Mouse (Mus musculus) heart, postnatal 10 days (tissue): ENCODE results near the gene Trafd1. TPM values are rescaled to one million over a fixed set of nuclear protein-coding genes. Genes with fewer than 3 reads are reported as not detected.
A peak's percentile ranks its signal among the peaks of the same experiment; 100 is the strongest.
"Not testable (repeated sequence)": the region's sequence is repeated elsewhere in the genome, so short reads cannot be mapped to it uniquely, and the experiment has no call there.

ENCODE experiments used
- DNase-seq, 2 experiments: peaks; one replicate each; pipeline ENCODE4 v3.0.0; 2021
- intact Hi-C: fragments of 180-260 bp; cut with DNase I; formaldehyde crosslinking; loops from one replicate; pipeline ENCODE4 v1.15.1; 2025
- total RNA-seq, 2 experiments: library from RNA; stranded (reverse); gene quantifications; 2 replicates each; pipeline ENCODE4 v1.2.3; 2021

Gene Trafd1
- total RNA-seq, 2 experiments from 2014 or later: 59.0 to 59.5 TPM

- intact Hi-C loops: no loop called here
- DNase-seq: no peak
Observed at GRCm38 (mm10) chr5:121335426-121335825, 50.0 kb downstream of the Trafd1 start.

GRCm38 (mm10) chr5:121334454-121334853 lies 51.0 kb downstream of the Trafd1 start:
- DNase-seq: no peak
- intact Hi-C loops: no loop called here

DNA sequence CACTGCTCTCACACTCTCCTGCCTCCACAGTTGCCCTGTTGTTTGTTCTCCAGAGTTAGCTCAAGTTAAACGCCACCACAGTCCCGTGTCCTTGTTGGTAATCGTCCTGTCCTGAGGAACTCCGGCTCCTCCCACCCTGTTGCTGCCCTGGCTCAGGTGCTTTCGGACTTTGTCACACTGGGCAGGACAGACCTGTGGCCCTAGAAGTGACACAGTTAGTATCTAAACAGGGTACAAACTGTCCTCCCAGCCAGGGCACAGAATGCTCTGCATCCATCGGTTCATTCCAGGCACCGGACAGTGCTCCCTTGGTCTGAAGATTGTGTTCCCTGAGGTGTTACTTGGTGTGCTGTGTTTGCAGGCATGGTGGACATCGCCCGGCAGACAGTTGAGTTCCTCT lies 51.5 kb downstream of the Trafd1 start:
- no peak for DNase-seq
- intact Hi-C loops: no loop called here

GRCm38 (mm10) chr5:121331731-121332130 lies 53.7 kb downstream of the Trafd1 start:
- intact Hi-C loops: no loop called here
- no peak for DNase-seq

DNA sequence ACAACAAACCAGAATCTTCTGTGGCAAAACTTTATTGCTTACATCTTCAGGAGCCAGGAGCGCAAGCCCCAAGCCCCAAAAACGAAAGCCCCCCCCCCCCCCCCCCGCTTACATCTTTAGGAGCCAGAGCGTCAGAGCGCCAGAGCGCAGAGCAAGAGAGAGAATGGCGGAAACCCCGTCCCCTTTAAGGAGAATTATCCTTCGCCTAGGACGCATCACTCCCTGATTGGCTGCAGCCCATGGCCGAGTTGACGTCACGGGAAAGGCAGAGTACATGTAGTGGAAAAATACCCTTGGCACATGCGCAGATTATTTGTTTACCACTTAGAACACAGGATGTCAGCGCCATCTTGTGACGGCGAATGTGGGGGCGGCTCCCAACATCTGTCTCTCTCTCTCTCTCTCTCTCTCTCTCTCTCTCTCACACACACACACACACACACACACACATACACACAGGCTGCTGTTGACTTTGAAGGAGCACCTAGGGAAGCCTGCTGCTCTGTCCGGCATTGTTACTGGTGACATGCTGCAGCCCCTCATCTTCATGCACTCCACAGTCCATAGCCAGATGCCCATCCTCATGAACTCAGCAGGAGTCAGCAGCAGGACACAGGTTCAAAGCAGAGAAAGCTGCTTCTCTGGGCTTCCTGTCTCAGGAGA lies 55.1 kb downstream of the Trafd1 start:
- intact Hi-C loops, DNase-seq: not testable (repeated sequence)

- intact Hi-C loops: no loop called here
- peak; percentile 27 to 31 for DNase-seq
Observed at GRCm38 (mm10) chr5:121329333-121330058, 55.9 kb downstream of the Trafd1 start.

- intact Hi-C loops: no loop called here
Observed at GRCm38 (mm10) chr5:121326079-121326805, 59.2 kb downstream of the Trafd1 start.

More at GRCm38 (mm10) chr5:121326079-121326805, 59.2 kb downstream of the Trafd1 start:
- no peak for DNase-seq

Other genes starting within 250 kb of the Trafd1 start
- 100 to 1,000 TPM; 102 to 158 TPM for gene Ptpn11, start 194.2 kb downstream of the Trafd1 start, total RNA-seq
- gene Rpl6, start 181.2 kb downstream of the Trafd1 start, total RNA-seq: 100 to 1,000 TPM; 729 to 779 TPM
- gene Hectd4, start 165.4 kb downstream of the Trafd1 start, total RNA-seq: 10 to 100 TPM; 24.0 to 24.4 TPM
- gene Naa25, start 12.3 kb upstream of the Trafd1 start, total RNA-seq: 10 to 100 TPM; 22.1 to 23.5 TPM
- gene Tmem116, start 66.3 kb upstream of the Trafd1 start, total RNA-seq: 1 to 10 TPM; 5.9 to 7.3 TPM
- 100 to 1,000 TPM; 112 TPM for gene Erp29, start 66.9 kb upstream of the Trafd1 start, total RNA-seq
- gene Adam1b, start 117.8 kb upstream of the Trafd1 start, total RNA-seq: not detected
- gene Adam1a, start 159.8 kb upstream of the Trafd1 start, total RNA-seq: 1 to 10 TPM; 2.4 to 2.8 TPM
- gene Gm42878, start 159.8 kb upstream of the Trafd1 start, total RNA-seq: not detected
- gene Mapkapk5, start 160.3 kb upstream of the Trafd1 start, total RNA-seq: 10 to 100 TPM; 56.6 to 58.1 TPM
- gene Aldh2, start 208.2 kb upstream of the Trafd1 start, total RNA-seq: 100 to 1,000 TPM; 114 to 134 TPM
- gene Acad12, start 233.3 kb upstream of the Trafd1 start, total RNA-seq: 10 to 100 TPM; 24.3 to 31.0 TPM